Mouse (Mus musculus): Measurements from ENCODE around the gene Hfe. TPM values are rescaled to one million over a fixed set of nuclear protein-coding genes. Genes with fewer than 3 reads are reported as not detected.

Hfe gene
- polyA plus RNA-seq, 1 experiment from 2014 or later, result 7.0 TPM

Small RNA genes within 50 kb of the gene (microRNA-seq; reads per million reads assigned to microRNA genes)
- gene Gm44314 (not detected), gene Gm44350 (not detected), gene Gm44484 (not detected)

Other genes starting within 250 kb of the Hfe start
- 0.05 TPM in 1 of 2 replicates, not detected in the other for gene Btn1a1, start 245.0 kb downstream of the Hfe start, polyA plus RNA-seq (2014; fragmentation: Nextera tagmentation; extraction: Ambion mirVana)
- gene Btn2a2, start 222.0 kb downstream of the Hfe start, polyA plus RNA-seq (2014; fragmentation: Nextera tagmentation; extraction: Ambion mirVana), result 0.21 TPM in 1 of 2 replicates, not detected in the other
- 3.2 and 3.3 TPM in 2 replicates for gene Hist1h4h, start 179.8 kb downstream of the Hfe start, polyA plus RNA-seq (2014; fragmentation: Nextera tagmentation; extraction: Ambion mirVana)
- 0.81 and 3.3 TPM in 2 replicates for gene Hist1h2af, start 176.9 kb downstream of the Hfe start, polyA plus RNA-seq (2014; fragmentation: Nextera tagmentation; extraction: Ambion mirVana)
- gene Hist1h3g, start 175.4 kb downstream of the Hfe start, polyA plus RNA-seq (2014; fragmentation: Nextera tagmentation; extraction: Ambion mirVana), result 1.2 TPM in 1 of 2 replicates, not detected in the other
- gene Hist1h2bh, start 167.5 kb downstream of the Hfe start, polyA plus RNA-seq (2014; fragmentation: Nextera tagmentation; extraction: Ambion mirVana), result 0.22 TPM in 1 of 2 replicates, not detected in the other
- 0.28 and 0.29 TPM in 2 replicates for gene Hist1h3f, start 166.8 kb downstream of the Hfe start, polyA plus RNA-seq (2014; fragmentation: Nextera tagmentation; extraction: Ambion mirVana)
- gene Hist1h4f, start 159.2 kb downstream of the Hfe start, polyA plus RNA-seq (2014; fragmentation: Nextera tagmentation; extraction: Ambion mirVana), result not detected in 2 replicates
- gene Hist1h1d, start 157.6 kb downstream of the Hfe start, polyA plus RNA-seq (2014; fragmentation: Nextera tagmentation; extraction: Ambion mirVana), result 0.12 and 0.17 TPM in 2 replicates
- gene Hist1h3e, start 148.5 kb downstream of the Hfe start, polyA plus RNA-seq (2014; fragmentation: Nextera tagmentation; extraction: Ambion mirVana), result 1.5 and 3.1 TPM in 2 replicates
- gene Hist1h2ae, start 139.6 kb downstream of the Hfe start, polyA plus RNA-seq (2014; fragmentation: Nextera tagmentation; extraction: Ambion mirVana), result 21.8 and 22.5 TPM in 2 replicates
- gene Hist1h2bg, start 139.5 kb downstream of the Hfe start, polyA plus RNA-seq (2014; fragmentation: Nextera tagmentation; extraction: Ambion mirVana), result 0.94 and 2.3 TPM in 2 replicates
- gene Hist1h2bf, start 136.7 kb downstream of the Hfe start, polyA plus RNA-seq (2014; fragmentation: Nextera tagmentation; extraction: Ambion mirVana), result 0.91 and 1.8 TPM in 2 replicates
- 0.77 TPM in 1 of 2 replicates, not detected in the other for gene Hist1h2ad, start 136.5 kb downstream of the Hfe start, polyA plus RNA-seq (2014; fragmentation: Nextera tagmentation; extraction: Ambion mirVana)
- gene Hist1h3d, start 135.1 kb downstream of the Hfe start, polyA plus RNA-seq (2014; fragmentation: Nextera tagmentation; extraction: Ambion mirVana), result 1.4 and 2.2 TPM in 2 replicates
- gene Hist1h4d, start 129.3 kb downstream of the Hfe start, polyA plus RNA-seq (2014; fragmentation: Nextera tagmentation; extraction: Ambion mirVana), result 29.1 and 37.2 TPM in 2 replicates
- 0.52 and 1.0 TPM in 2 replicates for gene Hist1h2be, start 89.7 kb downstream of the Hfe start, polyA plus RNA-seq (2014; fragmentation: Nextera tagmentation; extraction: Ambion mirVana)
- 4.4 and 5.3 TPM in 2 replicates for gene Hist1h1e, start 88.3 kb downstream of the Hfe start, polyA plus RNA-seq (2014; fragmentation: Nextera tagmentation; extraction: Ambion mirVana)
- 0.26 and 0.27 TPM in 2 replicates for gene Hist1h2ac, start 26.9 kb downstream of the Hfe start, polyA plus RNA-seq (2014; fragmentation: Nextera tagmentation; extraction: Ambion mirVana)
- gene Hist1h2bc, start 26.7 kb downstream of the Hfe start, polyA plus RNA-seq (2014; fragmentation: Nextera tagmentation; extraction: Ambion mirVana), result 14.5 and 15.1 TPM in 2 replicates
- gene Hist1h1t, start 15.0 kb downstream of the Hfe start, polyA plus RNA-seq (2014; fragmentation: Nextera tagmentation; extraction: Ambion mirVana), result not detected in 2 replicates
- 3.0 and 3.5 TPM in 2 replicates for gene Hist1h4c, start 12.4 kb downstream of the Hfe start, polyA plus RNA-seq (2014; fragmentation: Nextera tagmentation; extraction: Ambion mirVana)
- 7.2 and 8.3 TPM in 2 replicates for gene Hist1h1c, start 28.0 kb upstream of the Hfe start, polyA plus RNA-seq (2014; fragmentation: Nextera tagmentation; extraction: Ambion mirVana)
- gene Hist1h3c, start 34.7 kb upstream of the Hfe start, polyA plus RNA-seq (2014; fragmentation: Nextera tagmentation; extraction: Ambion mirVana), result 1.1 TPM in 1 of 2 replicates, not detected in the other
- gene Hist1h2bb, start 35.9 kb upstream of the Hfe start, polyA plus RNA-seq (2014; fragmentation: Nextera tagmentation; extraction: Ambion mirVana), result 0.64 TPM in 1 of 2 replicates, not detected in the other
- gene Hist1h2ab, start 40.3 kb upstream of the Hfe start, polyA plus RNA-seq (2014; fragmentation: Nextera tagmentation; extraction: Ambion mirVana), result 6.7 and 9.8 TPM in 2 replicates
- gene Hist1h3b, start 41.4 kb upstream of the Hfe start, polyA plus RNA-seq (2014; fragmentation: Nextera tagmentation; extraction: Ambion mirVana), result 1.1 and 1.8 TPM in 2 replicates
- 2.1 TPM in 1 of 2 replicates, not detected in the other for gene Hist1h4b, start 46.2 kb upstream of the Hfe start, polyA plus RNA-seq (2014; fragmentation: Nextera tagmentation; extraction: Ambion mirVana)
- gene Hist1h4a, start 50.4 kb upstream of the Hfe start, polyA plus RNA-seq (2014; fragmentation: Nextera tagmentation; extraction: Ambion mirVana), result 0.55 TPM in 1 of 2 replicates, not detected in the other
- 0.94 and 2.1 TPM in 2 replicates for gene Hist1h3a, start 51.5 kb upstream of the Hfe start, polyA plus RNA-seq (2014; fragmentation: Nextera tagmentation; extraction: Ambion mirVana)
- gene Hist1h1a, start 52.8 kb upstream of the Hfe start, polyA plus RNA-seq (2014; fragmentation: Nextera tagmentation; extraction: Ambion mirVana), result 0.50 and 1.1 TPM in 2 replicates
- not detected in 2 replicates for gene Trim38, start 59.1 kb upstream of the Hfe start, polyA plus RNA-seq (2014; fragmentation: Nextera tagmentation; extraction: Ambion mirVana)
- gene Slc17a2, start 96.1 kb upstream of the Hfe start, polyA plus RNA-seq (2014; fragmentation: Nextera tagmentation; extraction: Ambion mirVana), result not detected in 2 replicates
- not detected in 2 replicates for gene Slc17a3, start 128.6 kb upstream of the Hfe start, polyA plus RNA-seq (2014; fragmentation: Nextera tagmentation; extraction: Ambion mirVana)
- not detected in 2 replicates for gene Slc17a1, start 156.9 kb upstream of the Hfe start, polyA plus RNA-seq (2014; fragmentation: Nextera tagmentation; extraction: Ambion mirVana)
- gene Slc17a4, start 204.2 kb upstream of the Hfe start, polyA plus RNA-seq (2014; fragmentation: Nextera tagmentation; extraction: Ambion mirVana), result not detected in 2 replicates
- gene Hist1h2ba, start 223.3 kb upstream of the Hfe start, polyA plus RNA-seq (2014; fragmentation: Nextera tagmentation; extraction: Ambion mirVana), result not detected in 2 replicates
- gene Hist1h2aa, start 223.6 kb upstream of the Hfe start, polyA plus RNA-seq (2014; fragmentation: Nextera tagmentation; extraction: Ambion mirVana), result not detected in 2 replicates

All from hindbrain, embryonic 14.5 days (tissue).